Mouse (Mus musculus) ES-Bruce4 (cell line): ENCODE data around the gene Gm45208. TPM values are rescaled to one million over a fixed set of nuclear protein-coding genes. Genes with fewer than 3 reads are reported as not detected.
"Not testable (repeated sequence)": the region's sequence is repeated elsewhere in the genome, so short reads cannot be mapped to it uniquely, and the experiment has no call there.

Experiments used
- H3K27ac ChIP-seq: 2 replicates; pipeline ENCODE4 v1.5.1; 2012; ENCODE audit warnings: low read length, inconsistent platforms; ENCODE audit not compliant: insufficient read depth
- H3K27me3 ChIP-seq: 2 replicates; pipeline ENCODE4 v1.6.1; 2012; ENCODE audit warnings: mild to moderate bottlenecking, low read length, inconsistent platforms; ENCODE audit not compliant: control insufficient read depth, poor library complexity, insufficient read depth, severe bottlenecking
- H3K36me3 ChIP-seq: 2 replicates; pipeline ENCODE4 v1.6.1; 2012; ENCODE audit warnings: inconsistent platforms, mild to moderate bottlenecking, low read length, moderate library complexity; ENCODE audit not compliant: control insufficient read depth, poor library complexity, insufficient read depth, severe bottlenecking
- H3K4me1 ChIP-seq: one replicate; pipeline ENCODE4 v1.8.1; 2011; ENCODE audit warnings: low read length; ENCODE audit not compliant: control insufficient read depth, insufficient read depth
- H3K4me3 ChIP-seq: 2 replicates; pipeline ENCODE4 v1.5.1; 2011; ENCODE audit warnings: low read depth, mild to moderate bottlenecking, low read length
- H3K9ac ChIP-seq: 2 replicates; pipeline ENCODE4 v1.6.1; 2012; ENCODE audit warnings: low read depth, mild to moderate bottlenecking, inconsistent platforms; ENCODE audit not compliant: poor library complexity, severe bottlenecking
- H3K9me3 ChIP-seq: replicated peaks from 2 replicates; pipeline ENCODE4 v1.6.1; 2012; ENCODE audit warnings: mild to moderate bottlenecking, low read length, inconsistent platforms; ENCODE audit not compliant: control insufficient read depth, poor library complexity, insufficient read depth, severe bottlenecking
- CTCF ChIP-seq: IDR thresholded peaks from one replicate; pipeline ENCODE4 v1.8.1; 2011; ENCODE audit warnings: low read depth, low read length
- EP300 ChIP-seq: IDR thresholded peaks from 2 replicates; pipeline ENCODE4 v1.6.1; 2011; ENCODE audit warnings: low read depth, low read length; ENCODE audit not compliant: insufficient read depth
- POLR2A ChIP-seq: IDR thresholded peaks from one replicate; pipeline ENCODE4 v1.8.1; 2011; ENCODE audit warnings: low read length; ENCODE audit not compliant: insufficient read depth
- polyA plus RNA-seq: library from polyadenylated mRNA; stranded (reverse); fragments of >200 nt; gene quantifications from 2 replicates; pipeline ENCODE4 v1.2.4, GENCODE M21; 2011; ENCODE audit warnings: low read depth; ENCODE audit not compliant: missing spikeins, insufficient read depth, insufficient read length

Gene Gm45208
- polyA plus RNA-seq, 1 experiment = not detected

GRCm38 (mm10) chrX:7692862-7693261 lies 29.2 kb upstream of the Gm45208 start:
- TF ChIP-seq EP300 (no peak), CTCF (peak; percentile 41)
- Histone ChIP-seq H3K27ac (no peak overlapping the region), H3K27me3 (no peaks in the 10 kb centered on the region), H3K4me3 (no peak overlapping the region), H3K9ac (no peak overlapping the region), H3K4me1 (no peaks in the 10 kb centered on the region), H3K36me3 (no peaks in the 10 kb centered on the region), H3K9me3 (no peaks in the 10 kb centered on the region)

GRCm38 (mm10) chrX:7696520-7696919 lies 25.5 kb upstream of the Gm45208 start:
- no peaks in the 10 kb centered on the region for H3K4me1 ChIP-seq
- no peaks in the 10 kb centered on the region; the same call in none of the 2 replicates for H3K36me3 ChIP-seq
- TF ChIP-seq EP300 (no peak), CTCF (no peak), POLR2A (no peak)
- no peaks in the 10 kb centered on the region for H3K27me3 ChIP-seq
- H3K9me3 ChIP-seq = no peaks in the 10 kb centered on the region
- H3K4me3 ChIP-seq = no peak overlapping the region
- no peak overlapping the region for H3K9ac ChIP-seq
- H3K27ac ChIP-seq = no peak overlapping the region

- TF ChIP-seq EP300 (no peak), POLR2A (peak; percentile 50), CTCF (no peak)
- peak within 1 kb of the TSS; percentile 92 for H3K9ac ChIP-seq
- peak within 1 kb of the TSS; percentile 99 for H3K4me3 ChIP-seq
- H3K36me3 ChIP-seq = no peaks in the 10 kb centered on the region; the same call in none of the 2 replicates
- H3K9me3 ChIP-seq = no peaks in the 10 kb centered on the region
- peak within 1 kb of the TSS; percentile 37; the same call in 1 of the 2 replicates for H3K27ac ChIP-seq
- no peaks in the 10 kb centered on the region for H3K4me1 ChIP-seq
- no peaks in the 10 kb centered on the region for H3K27me3 ChIP-seq
Measured at GRCm38 (mm10) chrX:7696954-7697381, 25.1 kb upstream of the Gm45208 start, which contains the start of gene Gpkow. Gene Gpkow, plus strand, starts transcription at chrX:7697131.

GRCm38 (mm10) chrX:7713764-7714134 lies 8.3 kb upstream of the Gm45208 start:
- peak overlapping the region; percentile 95 for H3K9ac ChIP-seq
- peak overlapping the region; percentile 96 for H3K4me3 ChIP-seq
- H3K27ac ChIP-seq = not testable (repeated sequence)

GRCm38 (mm10) chrX:7714135-7714899 lies 7.7 kb upstream of the Gm45208 start, which contains the start of gene Wdr45:
Gene Wdr45, plus strand, starts transcription at chrX:7714333.
- peak; percentile 63 for TF ChIP-seq POLR2A
- Histone ChIP-seq H3K4me3 (peak within 1 kb of the TSS; percentile 96), H3K9ac (peak within 1 kb of the TSS; percentile 95), H3K27ac (peak within 1 kb of the TSS; percentile 86)
- H3K27me3 ChIP-seq, H3K36me3 ChIP-seq, H3K9me3 ChIP-seq, H3K4me1 ChIP-seq: not testable (repeated sequence)

More at GRCm38 (mm10) chrX:7713764-7714134, 8.3 kb upstream of the Gm45208 start:
- not testable (repeated sequence) for H3K27me3 ChIP-seq, H3K36me3 ChIP-seq, H3K9me3 ChIP-seq, H3K4me1 ChIP-seq

GRCm38 (mm10) chrX:7716058-7716457 lies 6.0 kb upstream of the Gm45208 start:
- not testable (repeated sequence) for H3K4me3 ChIP-seq, H3K27ac ChIP-seq, H3K9me3 ChIP-seq, H3K36me3 ChIP-seq, H3K4me1 ChIP-seq, H3K27me3 ChIP-seq, H3K9ac ChIP-seq
